In genomic region chrX:75699949-75700348, GRCm38 (mm10) we compare ENCODE assay signal across 17 mouse cellular contexts.
"Had no signal": no experiment of that assay in that cellular context is flagged by ENCODE, and none has a peak within 500 bp of the region (broad histone marks: within the 10 kb centered on the region; RNA-seq: fewer than 3 reads in every experiment).

No protein-coding gene starts in this region.

- ATAC-seq: midbrain, embryonic 15.5 days had no signal

- H3K36me3 ChIP-seq: midbrain, embryonic 10.5 days; midbrain, embryonic 15.5 days; neural tube, embryonic 13.5 days; neural tube, embryonic 15.5 days had no signal

- H3K9me3 ChIP-seq: neural tube, embryonic 13.5 days; neural tube, embryonic 15.5 days had no signal

- H3K27me3 ChIP-seq: midbrain, embryonic 15.5 days; neural tube, embryonic 13.5 days; neural tube, embryonic 15.5 days had no signal

- H3K4me1 ChIP-seq: midbrain, embryonic 10.5 days; midbrain, embryonic 15.5 days; neural tube, embryonic 13.5 days; neural tube, embryonic 15.5 days had no signal

- H3K4me2 ChIP-seq: lung, embryonic 14.5 days; midbrain, embryonic 15.5 days; neural tube, embryonic 13.5 days; neural tube, embryonic 15.5 days had no signal

- H3K27ac ChIP-seq: midbrain, embryonic 10.5 days; midbrain, embryonic 15.5 days; neural tube, embryonic 13.5 days; neural tube, embryonic 15.5 days had no signal

- H3K9ac ChIP-seq: lung, embryonic 14.5 days; midbrain, embryonic 15.5 days; neural tube, embryonic 13.5 days; neural tube, embryonic 15.5 days had no signal

- H3K4me3 ChIP-seq: midbrain, embryonic 10.5 days; midbrain, embryonic 15.5 days; myocyte; neural tube, embryonic 13.5 days; neural tube, embryonic 15.5 days had no signal

- DNase-seq: lung, adult 18-20 months; lung, embryonic 14.5 days; lung, postnatal 10 days; lung, postnatal 4 days; retina, postnatal 1 day; right cerebral cortex, adult 18-20 months; right cerebral cortex, postnatal 25 days; right cerebral cortex, postnatal 4 days; spleen, adult 18-20 months; thymus, adult 18-20 months; thymus, postnatal 14 days; thymus, postnatal 36 days had no signal
